Mouse (Mus musculus) left cerebral cortex, adult 18-20 months (tissue): ENCODE results near the gene Best1. TPM values are rescaled to one million over a fixed set of nuclear protein-coding genes. Genes with fewer than 3 reads are reported as not detected.

Experiments
- DNase-seq, 2 experiments: peaks; one replicate each; pipeline ENCODE4 v3.0.0; 2021 to 2022; ENCODE audit warnings: low spot score in 2 of 2, mixed read lengths in 1 of 2
- total RNA-seq, 2 experiments: library from RNA; stranded (reverse); gene quantifications; 2 replicates each; pipeline ENCODE4 v1.2.3; 2021

Best1 gene
- total RNA-seq, 2 experiments from 2014 or later: 1.0 to 1.1 TPM

DNA sequence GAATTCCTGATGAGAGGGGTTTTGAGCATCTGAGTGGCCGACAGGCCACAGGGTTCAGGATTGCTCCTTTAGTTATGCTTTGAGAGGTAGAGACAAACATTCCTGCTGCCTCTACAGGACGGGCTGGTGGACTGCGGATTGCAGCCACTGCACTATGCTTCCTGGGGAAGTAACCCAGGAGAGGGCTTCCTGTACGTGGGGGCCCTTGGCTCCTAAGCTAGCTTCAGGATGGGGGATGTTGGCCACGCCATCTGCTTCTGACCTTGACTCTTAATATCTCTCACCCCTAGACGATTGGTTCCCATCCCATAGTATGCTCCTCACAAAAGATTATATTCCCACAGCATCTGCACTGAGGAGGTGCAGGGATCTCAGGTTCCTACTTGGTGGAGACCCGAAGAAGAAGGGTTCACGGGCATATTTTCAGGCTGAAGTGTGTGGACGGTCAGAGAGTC, 21.9 kb upstream of the Best1 start:
- no peak for DNase-seq

DNA sequence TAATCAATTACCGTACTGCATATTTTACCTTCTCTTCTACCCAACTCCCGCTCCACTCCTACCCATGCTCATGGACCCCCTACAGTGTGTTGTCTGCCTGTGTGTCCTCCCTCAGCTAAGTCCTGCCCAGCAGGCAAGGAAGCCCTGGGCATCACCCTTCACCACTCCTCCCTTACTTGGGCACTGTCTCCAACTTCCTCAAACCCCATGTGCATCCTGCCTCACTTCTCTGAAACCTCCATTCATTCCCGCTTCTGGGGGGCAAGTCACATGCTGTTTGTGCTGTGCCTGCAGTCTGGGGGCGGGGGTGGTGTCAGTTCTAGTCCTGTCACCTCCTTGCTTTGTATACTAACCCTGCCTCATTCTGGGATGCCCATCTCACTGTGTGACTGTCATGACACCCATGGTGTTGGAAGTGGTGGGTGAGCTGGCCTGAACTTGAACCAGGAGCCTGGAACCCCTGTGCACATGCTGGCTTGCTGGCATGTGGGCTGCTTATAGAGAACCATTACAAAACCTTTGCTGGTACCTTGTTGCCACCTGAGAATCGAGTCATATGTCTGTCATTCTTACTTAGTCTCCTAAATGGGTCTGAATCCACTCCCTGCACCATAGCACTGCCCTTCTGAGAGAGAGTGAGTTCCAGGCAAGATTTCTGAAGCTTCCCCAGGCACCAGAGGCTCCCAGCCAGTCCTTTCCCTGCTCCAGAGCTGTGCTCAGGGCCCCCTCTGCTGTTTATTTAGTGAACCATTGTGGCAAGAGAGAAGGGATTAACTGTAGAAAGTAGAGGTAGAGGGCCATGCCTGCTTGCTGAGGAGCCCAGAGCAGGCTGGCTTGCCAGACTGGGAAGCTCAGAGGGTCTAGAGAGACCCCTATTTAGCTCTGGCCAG, 21.2 kb upstream of the Best1 start:
- DNase-seq: peak; percentile 49

DNA sequence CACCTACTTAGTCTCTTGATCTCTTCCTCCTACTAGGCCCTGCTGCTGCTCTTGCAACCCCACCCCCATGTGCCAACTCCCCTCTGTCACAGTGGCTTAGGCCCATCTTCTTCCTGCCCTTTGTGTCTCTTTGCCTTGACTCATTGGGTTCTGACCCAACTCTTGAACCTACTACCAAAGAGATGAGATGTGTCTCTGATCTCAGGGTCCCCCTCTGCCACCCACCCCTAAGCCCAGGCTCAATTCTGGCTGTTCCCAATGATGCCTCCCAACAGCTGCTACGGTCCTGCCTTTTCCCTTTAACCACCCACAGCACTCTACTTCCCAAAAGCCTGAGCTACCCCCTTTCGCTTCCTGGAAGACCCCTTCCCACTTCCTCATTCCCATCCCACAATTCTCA, 20.5 kb upstream of the Best1 start:
- DNase-seq: no peak

GRCm38 (mm10) chr19:10019214-10019760, 17.9 kb upstream of the Best1 start:
- DNase-seq: no peak

DNA sequence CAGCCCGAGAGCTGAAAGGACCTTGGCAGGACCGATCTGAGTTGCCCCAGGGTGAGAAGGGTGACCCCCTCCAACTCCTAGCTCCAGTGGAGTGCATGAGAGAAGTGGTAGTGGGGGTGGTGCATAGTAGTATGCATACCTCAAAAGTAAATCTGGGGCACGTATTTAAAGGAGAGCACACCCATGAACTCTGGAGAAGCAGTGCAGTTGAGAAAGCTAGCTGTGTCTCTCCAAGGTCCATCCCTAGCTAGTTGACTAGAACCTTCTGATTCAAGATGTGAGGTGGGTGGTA, 17.0 kb upstream of the Best1 start:
- no peak for DNase-seq

DNA sequence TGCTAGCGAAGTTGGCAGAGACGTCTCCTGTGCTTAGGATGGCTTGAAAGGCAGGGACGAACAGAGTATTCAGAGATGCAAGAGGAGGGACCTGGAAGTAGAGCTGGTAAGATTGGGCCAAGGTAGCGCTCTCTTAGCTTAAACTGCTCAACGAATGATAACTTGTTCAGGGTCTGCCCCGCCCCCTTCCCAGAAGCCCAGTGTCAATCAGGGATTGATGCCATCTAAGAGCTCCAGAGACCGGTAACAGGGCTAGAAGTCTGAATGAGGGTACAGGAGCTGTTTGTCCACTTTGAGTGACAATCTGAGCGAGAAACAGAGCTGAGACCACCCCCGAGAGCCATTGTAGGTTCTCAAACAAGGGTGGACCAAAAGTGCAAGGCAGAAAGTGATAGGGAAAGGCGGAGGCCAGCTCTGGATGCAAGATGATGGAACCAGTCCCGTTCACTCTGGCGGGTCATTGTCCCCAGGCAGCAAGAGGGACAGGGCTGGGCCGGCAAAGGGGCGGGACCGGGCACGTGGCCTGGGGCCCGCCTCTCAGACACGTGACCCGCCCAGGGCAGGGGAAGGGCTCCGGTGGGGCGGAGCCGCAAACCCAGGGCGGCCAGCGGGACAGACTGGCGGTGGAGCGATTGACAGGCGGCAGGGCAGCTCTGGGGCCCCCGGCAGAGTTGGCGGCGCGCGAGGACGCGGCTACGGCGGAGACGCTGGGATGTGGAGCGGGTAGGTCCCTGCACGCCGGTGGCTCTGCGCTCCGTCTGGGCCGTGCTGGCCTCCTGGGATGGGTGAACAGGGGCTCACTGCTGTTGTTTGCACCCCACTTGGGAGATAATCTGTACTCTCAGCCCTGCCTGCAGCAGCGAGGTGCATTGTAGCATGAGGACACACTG, 16.4 kb upstream of the Best1 start:
- DNase-seq: peak; percentile 69 to 77

GRCm38 (mm10) chr19:10016151-10016550, 14.7 kb upstream of the Best1 start:
- DNase-seq: no peak

GRCm38 (mm10) chr19:10015442-10015841, 14.0 kb upstream of the Best1 start:
- no peak for DNase-seq

DNA sequence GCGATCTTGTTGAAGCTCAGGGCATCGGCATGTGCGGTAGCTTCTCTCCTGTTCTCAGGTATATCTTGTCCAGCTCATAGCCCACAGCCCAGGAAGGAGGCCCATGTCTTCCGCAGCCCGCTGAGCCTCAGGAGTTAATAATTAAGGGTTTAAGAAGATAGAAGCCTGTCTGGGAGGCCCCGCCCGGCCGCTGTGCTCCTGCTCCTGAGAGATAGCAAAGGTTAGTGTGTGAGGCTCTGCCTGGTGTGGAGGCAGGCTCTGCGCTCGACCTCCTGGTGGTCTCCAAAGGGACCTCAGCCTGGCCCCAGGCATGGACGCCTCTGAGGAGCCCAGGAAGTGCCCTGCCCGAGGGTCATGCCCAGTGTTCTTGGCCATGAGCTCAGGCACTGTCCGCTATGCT, 13.4 kb upstream of the Best1 start:
- DNase-seq: no peak

DNA sequence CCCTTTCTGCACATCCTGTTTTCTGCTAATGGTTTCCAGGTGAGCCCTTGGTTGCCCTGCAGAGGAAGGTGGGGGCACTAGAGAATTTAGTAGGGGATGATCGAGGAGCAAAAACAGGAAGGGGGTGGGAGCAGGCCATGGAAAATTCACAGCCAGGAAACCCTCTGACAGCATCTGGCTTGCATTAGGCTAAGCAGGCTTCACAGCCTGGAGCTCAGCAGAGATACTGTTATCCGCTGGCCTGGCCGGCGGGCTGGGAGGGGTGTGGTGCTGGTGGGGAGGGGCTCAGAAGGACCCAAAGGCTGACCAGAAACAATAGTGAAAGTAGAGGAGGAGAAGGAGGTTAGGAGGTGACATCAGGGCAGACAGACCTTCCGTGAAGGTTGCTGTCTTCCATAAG, 12.5 kb upstream of the Best1 start:
- DNase-seq: no peak

- DNase-seq: no peak
Measured at GRCm38 (mm10) chr19:10013348-10013747, 11.9 kb upstream of the Best1 start.

- no peak for DNase-seq
Measured at GRCm38 (mm10) chr19:10012827-10013278, 11.4 kb upstream of the Best1 start.

- no peak for DNase-seq
Measured at GRCm38 (mm10) chr19:10011408-10011807, 10.0 kb upstream of the Best1 start.

GRCm38 (mm10) chr19:10003696-10004095, 2.3 kb upstream of the Best1 start:
- no peak for DNase-seq

- no peak for DNase-seq
Measured at GRCm38 (mm10) chr19:10000330-10000729, 1.1 kb downstream of the Best1 start.

GRCm38 (mm10) chr19:9998736-9999486, 2.5 kb downstream of the Best1 start:
- no peak for DNase-seq

GRCm38 (mm10) chr19:9998063-9998416, 3.4 kb downstream of the Best1 start:
- no peak for DNase-seq

- no peak for DNase-seq
Measured at GRCm38 (mm10) chr19:9997204-9998062, 4.0 kb downstream of the Best1 start.

GRCm38 (mm10) chr19:9993036-9993656, 8.3 kb downstream of the Best1 start:
- DNase-seq: peak; percentile 73 to 82
